Mouse (Mus musculus) spleen, adult 2 months (tissue): ENCODE measurements around the gene Pacsin2.

ENCODE experiments used
- CTCF ChIP-seq: fragments of 200-500 bp; IDR thresholded peaks from 2 replicates; pipeline ENCODE4 v1.5.1; 2011; ENCODE audit warnings: mild to moderate bottlenecking, inconsistent platforms; ENCODE audit not compliant: insufficient read depth, insufficient read length, insufficient replicate concordance; ENCODE audit errors: extremely low read depth
- POLR2A ChIP-seq: fragments of 200-500 bp; IDR thresholded peaks from 2 replicates; pipeline ENCODE4 v1.6.1; 2011; ENCODE audit warnings: low read depth, low read length, inconsistent platforms

GRCm38 (mm10) chr15:83464905-83465650 lies 672 bp upstream of the Pacsin2 start:
- TF ChIP-seq POLR2A (no peak), CTCF (no peak)
